8 mouse cellular contexts compared by ENCODE assay signal in genomic region chr7:35025409-35026275, GRCm38 (mm10). TPM values are rescaled to one million over a fixed set of nuclear protein-coding genes. Genes with fewer than 3 reads are reported as not detected.
DNase-seq lines count a peak whose midpoint lies in the region.

No protein-coding gene starts in this region.

- DNase-seq in adipocyte (ENCODE audit: low spot score), result peak; percentile 71
- peak; percentile 75 to 85 for DNase-seq in cerebellum, postnatal 4 days (ENCODE audit: low spot score in 2 of 2)
- peak; percentile 83 for DNase-seq in gastrocnemius, postnatal 10 days
- DNase-seq in induced T-regulatory cell, adult 2 months (ENCODE audit: low read depth), result peak; percentile 78
- peak; percentile 80 to 83 for DNase-seq in left cerebral cortex, postnatal 25 days (ENCODE audit: low spot score in 2 of 2)
- peak; percentile 72 for DNase-seq in mesoderm, embryonic 11.5 days (ENCODE audit: low read depth, low spot score)
- DNase-seq in right cerebral cortex, postnatal 36 days (ENCODE audit: low spot score in 2 of 2), result peak; percentile 65 to 69
- DNase-seq in yolk sac, embryonic 10.5 days (ENCODE audit: low spot score), result peak; percentile 40

- intact Hi-C loops in left cerebral cortex, postnatal 25 days (cut with DNase I), result loop anchor here (1.0 to 5.0 kb wide), 4 partner anchors 29 to 242 kb away; no protein-coding TSS in a partner anchor

RNA-seq across cellular contexts. Expression of gene Cebpg, which starts 30.7 kb away (rescaled TPM):
- total RNA-seq in gastrocnemius, postnatal 10 days (2021), result 10 to 100 TPM; 19.7 to 25.9 TPM
- total RNA-seq in left cerebral cortex, postnatal 25 days (2021), result 10 to 100 TPM; 31.3 to 34.8 TPM

Comparison
In these comparisons a context has a peak if more than half of its experiments do, and no peak if none do; other contexts are left out.
1. Peak in every context shown above with its lines: DNase-seq.